Mouse (Mus musculus) heart, embryonic 15.5 days (tissue): Measurements from ENCODE around the gene Fer. TPM values are rescaled to one million over a fixed set of nuclear protein-coding genes. Genes with fewer than 3 reads are reported as not detected.

ENCODE experiments used
- ATAC-seq: fragments of 200-750 bp; cut with Nextera tagmentation; replicated peaks from 2 replicates; pipeline ENCODE4 v1.8.0; 2017; ENCODE audit warnings: low read depth, moderate TSS enrichment; ENCODE audit not compliant: insufficient number of reproducible peaks, insufficient read depth, low FRiP score
- H3K27ac ChIP-seq: fragments of 300-500 bp; sonication (generic); 2 replicates; pipeline ENCODE4 v1.5.1; 2015; ENCODE audit warnings: mild to moderate bottlenecking, inconsistent platforms
- H3K27me3 ChIP-seq: fragments of 300-500 bp; sonication (generic); 2 replicates; pipeline ENCODE4 v1.6.1; 2015; ENCODE audit warnings: inconsistent platforms
- H3K36me3 ChIP-seq: fragments of 300-500 bp; sonication (generic); 2 replicates; pipeline ENCODE4 v1.6.1; 2015; ENCODE audit warnings: mild to moderate bottlenecking, inconsistent platforms
- H3K4me1 ChIP-seq: fragments of 300-500 bp; sonication (generic); replicated peaks from 2 replicates; pipeline ENCODE4 v1.6.1; 2015; ENCODE audit warnings: inconsistent platforms
- H3K4me2 ChIP-seq: fragments of 300-500 bp; sonication (generic); 2 replicates; pipeline ENCODE4 v1.6.1; 2015; ENCODE audit warnings: inconsistent platforms, mild to moderate bottlenecking, moderate library complexity
- H3K4me3 ChIP-seq: fragments of 300-500 bp; sonication (generic); 2 replicates; pipeline ENCODE4 v1.5.1; 2015; ENCODE audit warnings: mild to moderate bottlenecking, inconsistent platforms
- H3K9ac ChIP-seq: fragments of 300-500 bp; sonication (generic); 2 replicates; pipeline ENCODE4 v1.6.1; 2015; ENCODE audit warnings: mild to moderate bottlenecking, inconsistent platforms
- H3K9me3 ChIP-seq: fragments of 300-500 bp; sonication (generic); replicated peaks from 2 replicates; pipeline ENCODE4 v1.6.1; 2016; ENCODE audit warnings: inconsistent platforms
- WGBS: fragments of 180-500 bp; shearing (Covaris S2); methylation state at CpG from one replicate; pipeline ENCODE4 v1.1.7; 2015; ENCODE audit warnings: mixed read lengths; 5-methylcytosine and 5-hydroxymethylcytosine counted together
- polyA plus RNA-seq: library from polyadenylated mRNA; unstranded; fragments of >200 nt; fragmentation: Nextera tagmentation; extraction: Ambion mirVana; gene quantifications from 2 replicates; pipeline ENCODE4 v1.2.1, GENCODE M21; 2015

Fer gene
- polyA plus RNA-seq, 1 experiment from 2014 or later = 20.5 TPM

DNA sequence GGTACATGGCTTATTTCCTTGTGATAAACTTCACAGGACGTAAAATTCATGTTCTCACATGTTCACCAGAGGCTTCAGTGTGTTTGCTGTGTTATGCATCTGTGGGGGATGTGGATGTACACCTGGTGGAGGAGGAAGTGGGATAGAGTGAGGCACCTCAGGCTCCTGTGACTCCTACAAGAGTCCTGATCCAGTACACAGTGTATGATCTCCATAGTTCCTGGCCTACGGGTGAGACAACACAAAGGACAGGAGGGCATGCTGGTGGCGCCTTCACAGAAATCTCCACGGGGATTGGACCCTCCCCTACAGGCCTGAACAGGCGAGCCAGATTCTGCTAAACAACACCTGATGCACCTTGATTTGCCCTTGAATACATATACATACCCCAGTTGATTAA is 111.4 kb downstream of the Fer start:
- Histone ChIP-seq H3K27me3 (no peaks in the 10 kb centered on the region), H3K4me3 (no peak overlapping the region), H3K4me2 (no peak overlapping the region), H3K4me1 (peaks cover 18% of the 10 kb centered on the region), H3K27ac (no peak overlapping the region), H3K36me3 (no peaks in the 10 kb centered on the region), H3K9me3 (no peaks in the 10 kb centered on the region), H3K9ac (no peak overlapping the region)
- ATAC-seq = no peak
- WGBS = 79% methylated on average over 5 of the region's 5 CpGs

DNA sequence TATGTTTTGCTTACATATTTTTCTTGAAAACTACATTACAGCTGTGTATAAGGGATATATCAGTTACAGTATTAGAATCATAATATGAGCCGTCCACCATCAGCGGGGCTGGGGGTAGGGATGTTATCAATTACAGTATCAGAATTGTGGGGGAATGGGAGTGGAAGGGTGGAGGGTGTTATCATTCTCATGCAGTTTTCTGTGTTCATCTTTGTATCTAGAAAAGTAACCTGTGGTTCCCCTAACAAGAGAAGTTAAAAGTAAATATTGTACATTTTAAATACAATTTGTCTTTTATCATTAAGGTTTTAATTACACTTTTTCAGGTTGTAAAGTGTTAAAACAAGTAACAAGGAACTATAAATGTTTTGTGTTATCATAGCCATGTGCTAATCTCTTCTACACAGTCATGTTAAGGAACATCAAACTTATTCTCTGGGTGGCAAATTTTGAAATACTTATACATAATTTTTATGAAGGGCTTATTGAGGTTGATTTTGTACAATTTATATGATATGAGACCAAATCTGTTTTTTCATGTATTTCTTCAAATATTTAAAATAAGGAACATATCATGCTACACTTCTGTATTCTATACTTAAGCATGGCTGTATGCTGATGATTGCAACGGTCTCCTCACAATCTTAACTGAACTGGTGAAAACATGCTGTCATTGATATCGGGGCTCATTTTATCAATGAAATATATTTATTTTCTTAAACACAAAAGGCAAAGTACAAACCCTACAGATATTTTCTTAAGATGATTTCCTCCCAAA is 116.1 kb downstream of the Fer start:
- no peak overlapping the region for H3K27ac ChIP-seq
- H3K27me3 ChIP-seq = no peaks in the 10 kb centered on the region
- no peak overlapping the region for H3K4me3 ChIP-seq
- no peak for ATAC-seq
- H3K4me2 ChIP-seq = no peak overlapping the region
- H3K4me1 ChIP-seq = no peaks in the 10 kb centered on the region
- H3K36me3 ChIP-seq = no peaks in the 10 kb centered on the region
- no peaks in the 10 kb centered on the region for H3K9me3 ChIP-seq
- 77% methylated on average over 4 of the region's 4 CpGs for WGBS
- no peak overlapping the region for H3K9ac ChIP-seq

DNA sequence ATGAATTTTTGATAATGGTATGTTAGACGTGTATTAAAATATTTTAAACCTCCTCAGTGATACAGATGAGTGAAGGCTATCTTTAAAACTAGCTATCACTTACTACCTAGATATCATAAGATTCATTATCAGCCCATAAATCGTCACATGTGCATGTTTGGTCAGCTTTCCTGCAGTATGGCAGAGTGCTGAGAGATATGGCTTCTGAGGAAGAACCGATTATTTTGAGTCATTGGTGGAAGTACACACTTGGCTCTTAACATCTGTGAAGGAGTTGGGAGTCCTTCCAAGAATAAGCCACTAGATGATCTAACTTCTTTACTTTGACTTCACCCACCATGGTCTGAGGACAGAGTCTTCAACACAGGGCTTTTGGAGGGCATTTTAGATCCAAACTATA is 117.3 kb downstream of the Fer start:
- no peak overlapping the region for H3K27ac ChIP-seq
- ATAC-seq = no peak
- H3K9me3 ChIP-seq = no peaks in the 10 kb centered on the region
- H3K4me1 ChIP-seq = no peaks in the 10 kb centered on the region
- no peaks in the 10 kb centered on the region for H3K27me3 ChIP-seq
- no peak overlapping the region for H3K9ac ChIP-seq
- WGBS = 69% methylated on average over 3 of the region's 3 CpGs
- H3K4me2 ChIP-seq = no peak overlapping the region
- H3K4me3 ChIP-seq = no peak overlapping the region
- H3K36me3 ChIP-seq = no peaks in the 10 kb centered on the region

DNA sequence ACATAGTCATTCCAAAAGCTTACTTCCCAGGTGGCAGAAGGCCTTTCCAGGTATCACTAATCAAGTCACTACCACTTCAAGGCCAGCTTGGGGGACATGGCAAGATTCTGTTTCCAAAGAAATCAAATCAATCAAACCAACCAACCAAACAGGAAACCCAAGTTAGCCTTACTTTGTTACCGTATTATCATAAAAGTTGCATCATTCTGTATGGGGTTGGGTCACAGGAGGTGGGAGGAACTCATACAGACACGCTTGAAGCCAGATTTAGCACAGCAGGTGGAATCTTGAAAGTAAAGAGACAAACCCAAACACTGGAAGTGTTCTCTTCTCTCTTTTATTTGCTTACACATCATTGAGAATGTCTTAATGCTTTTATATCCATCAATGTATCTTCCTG is 125.8 kb downstream of the Fer start:
- no peak for ATAC-seq
- H3K4me1 ChIP-seq = no peaks in the 10 kb centered on the region
- H3K27ac ChIP-seq = no peak overlapping the region
- H3K4me3 ChIP-seq = no peak overlapping the region
- H3K36me3 ChIP-seq = no peaks in the 10 kb centered on the region
- H3K9me3 ChIP-seq = no peaks in the 10 kb centered on the region
- no peaks in the 10 kb centered on the region for H3K27me3 ChIP-seq
- H3K4me2 ChIP-seq = no peak overlapping the region
- 77% methylated on average over 2 of the region's 2 CpGs for WGBS
- no peak overlapping the region for H3K9ac ChIP-seq

DNA sequence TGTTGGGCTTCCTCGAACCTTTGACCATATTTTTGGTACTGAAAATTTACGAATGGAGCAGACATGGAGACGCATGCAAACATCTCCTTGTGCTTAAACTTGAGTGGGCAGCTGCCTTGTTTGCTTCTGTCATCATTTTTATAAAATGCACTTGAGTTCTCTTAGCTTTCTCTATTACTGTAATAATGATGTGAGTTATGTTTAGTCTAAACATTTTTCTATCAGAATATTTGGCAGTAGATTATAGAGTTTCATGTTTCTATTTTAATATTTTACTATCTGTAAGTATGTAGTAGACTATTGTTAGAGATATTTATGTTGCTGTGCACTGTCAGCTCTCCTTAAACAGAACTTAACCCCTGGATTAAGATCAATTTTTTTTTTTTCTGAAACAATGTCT is 128.3 kb downstream of the Fer start:
- Histone ChIP-seq H3K9me3 (no peaks in the 10 kb centered on the region), H3K27ac (no peak overlapping the region), H3K4me2 (no peak overlapping the region), H3K4me3 (no peak overlapping the region), H3K4me1 (no peaks in the 10 kb centered on the region), H3K36me3 (no peaks in the 10 kb centered on the region), H3K9ac (no peak overlapping the region), H3K27me3 (no peaks in the 10 kb centered on the region)
- ATAC-seq = no peak
- 80% methylated on average over 3 of the region's 3 CpGs for WGBS

DNA sequence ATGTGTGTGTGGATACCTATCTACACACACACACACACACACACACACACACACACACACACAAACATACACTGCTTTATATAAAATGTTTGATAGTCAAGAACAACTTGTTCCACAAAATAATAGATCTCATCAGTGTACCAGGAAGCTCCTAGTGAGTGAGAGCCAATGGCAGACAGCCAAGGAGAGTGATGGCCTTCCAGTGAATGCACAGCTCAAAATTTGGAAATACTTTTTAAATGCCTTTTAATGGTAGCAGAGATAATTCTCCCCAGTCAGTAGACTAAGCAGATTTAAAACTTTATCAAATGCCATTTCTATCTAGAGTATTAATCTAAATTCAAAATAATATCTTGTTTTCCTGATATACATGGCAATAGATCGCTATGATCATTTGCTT is 133.1 kb downstream of the Fer start:
- Histone ChIP-seq H3K9me3 (no peaks in the 10 kb centered on the region), H3K4me2 (no peak overlapping the region), H3K27me3 (no peaks in the 10 kb centered on the region), H3K36me3 (no peaks in the 10 kb centered on the region), H3K9ac (no peak overlapping the region), H3K27ac (no peak overlapping the region), H3K4me1 (no peaks in the 10 kb centered on the region), H3K4me3 (no peak overlapping the region)
- no peak for ATAC-seq
- WGBS = 86% methylated on average over 1 of the region's 1 CpGs

DNA sequence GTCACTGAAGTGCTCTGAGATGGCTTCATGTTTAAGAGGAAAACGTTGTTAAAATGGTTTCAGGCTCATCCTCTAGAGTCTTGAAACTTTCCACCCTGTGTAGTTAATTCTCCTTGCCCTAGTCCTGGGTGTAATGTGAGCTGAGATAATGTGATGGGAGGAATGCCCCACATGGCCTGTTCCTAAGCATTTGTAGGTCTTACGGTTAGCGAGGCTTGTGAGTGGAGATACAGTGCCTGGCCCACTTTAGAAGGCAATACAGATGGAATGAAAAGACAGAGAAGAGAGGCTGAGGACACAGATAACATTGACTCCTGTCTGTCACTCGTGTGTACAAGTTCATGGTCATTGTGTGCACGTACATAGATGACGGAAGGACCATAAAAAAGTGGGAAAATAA is 134.8 kb downstream of the Fer start:
- no peak overlapping the region for H3K4me3 ChIP-seq
- no peak overlapping the region for H3K9ac ChIP-seq
- no peaks in the 10 kb centered on the region for H3K9me3 ChIP-seq
- no peak for ATAC-seq
- H3K36me3 ChIP-seq = no peaks in the 10 kb centered on the region
- 72% methylated on average over 6 of the region's 6 CpGs for WGBS
- H3K27ac ChIP-seq = no peak overlapping the region
- H3K4me1 ChIP-seq = no peaks in the 10 kb centered on the region
- no peak overlapping the region for H3K4me2 ChIP-seq
- no peaks in the 10 kb centered on the region for H3K27me3 ChIP-seq

DNA sequence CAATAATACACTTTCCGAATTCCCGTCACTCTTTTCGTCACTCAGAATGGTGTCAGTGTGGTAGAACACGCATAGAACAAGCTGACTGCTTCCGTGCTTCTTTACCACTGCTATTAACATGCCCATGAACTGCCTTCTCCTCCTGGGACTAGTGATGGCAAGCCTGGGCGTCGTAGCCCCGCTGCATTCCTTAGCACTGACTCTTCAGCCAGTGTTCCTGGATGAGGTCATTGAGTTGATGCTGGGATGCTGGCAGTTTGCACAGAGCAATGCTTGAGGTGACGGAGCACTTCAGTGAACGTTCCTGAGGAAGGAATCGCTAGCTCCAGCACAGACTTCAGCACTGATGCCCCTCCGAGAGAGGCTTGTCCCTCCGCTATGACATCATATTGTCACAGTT is 140.6 kb downstream of the Fer start:
- no peaks in the 10 kb centered on the region for H3K9me3 ChIP-seq
- ATAC-seq = peak; percentile 60
- 41% methylated on average over 13 of the region's 13 CpGs for WGBS
- no peak overlapping the region for H3K4me2 ChIP-seq
- H3K36me3 ChIP-seq = no peaks in the 10 kb centered on the region
- no peak overlapping the region for H3K27ac ChIP-seq
- H3K4me3 ChIP-seq = no peak overlapping the region
- no peaks in the 10 kb centered on the region for H3K27me3 ChIP-seq
- H3K4me1 ChIP-seq = no peaks in the 10 kb centered on the region
- H3K9ac ChIP-seq = no peak overlapping the region

DNA sequence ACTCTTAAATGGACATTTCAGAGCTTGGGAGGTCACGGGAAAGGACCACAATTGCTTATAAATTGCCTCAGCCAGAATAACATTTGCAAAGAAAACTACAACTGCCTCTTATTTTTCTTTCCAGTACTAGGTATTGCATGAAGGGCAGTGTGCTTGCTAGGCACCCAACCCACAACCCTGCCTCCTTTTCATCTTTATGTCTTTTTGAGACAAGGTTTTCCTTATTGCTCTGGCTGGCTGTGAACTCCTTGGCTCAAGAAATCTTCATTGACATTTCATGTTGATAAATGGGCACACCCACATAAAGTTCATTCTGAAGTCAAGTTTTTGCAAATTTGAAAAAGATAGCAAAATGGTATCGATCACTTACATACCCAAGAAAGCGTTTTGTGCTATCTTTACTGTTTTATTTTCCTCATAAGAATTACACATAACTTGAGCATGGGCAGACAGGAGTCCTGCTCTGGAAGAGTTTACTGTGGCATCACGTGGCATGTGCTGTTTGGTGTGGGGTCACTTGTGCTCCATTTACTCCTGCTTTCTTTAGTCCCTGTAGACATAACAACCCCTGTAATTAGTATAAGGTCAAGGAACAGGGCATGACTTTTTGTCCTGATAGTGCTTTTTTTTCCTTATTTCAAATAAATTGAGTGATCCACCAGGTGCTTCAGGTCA is 142.8 kb downstream of the Fer start:
- no peak overlapping the region for H3K4me3 ChIP-seq
- WGBS = 83% methylated on average over 4 of the region's 4 CpGs

DNA sequence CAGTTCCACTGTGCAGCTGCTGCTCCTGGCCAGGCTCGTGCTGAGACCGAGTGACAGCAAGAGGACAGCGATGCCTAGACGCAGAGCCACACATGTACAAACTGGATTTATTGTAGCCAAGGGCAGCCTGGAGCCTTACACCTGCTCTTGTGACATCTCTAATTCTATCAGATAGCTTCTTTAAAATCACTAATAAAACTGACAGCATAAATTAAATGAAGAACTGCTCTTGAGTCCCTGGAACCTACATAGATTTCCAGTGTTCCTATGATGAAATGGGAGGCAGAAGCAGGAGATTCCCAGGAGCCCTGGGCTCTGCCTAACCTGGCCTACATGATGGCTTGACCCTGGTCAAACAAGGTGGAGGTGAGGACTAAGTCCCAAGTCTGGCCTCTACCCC is 153.7 kb downstream of the Fer start:
- H3K4me3 ChIP-seq = no peak overlapping the region
- WGBS = 88% methylated on average over 4 of the region's 4 CpGs
- no peak for ATAC-seq
- no peaks in the 10 kb centered on the region for H3K9me3 ChIP-seq
- H3K9ac ChIP-seq = no peak overlapping the region
- no peak overlapping the region for H3K27ac ChIP-seq
- no peak overlapping the region for H3K4me2 ChIP-seq
- no peaks in the 10 kb centered on the region for H3K36me3 ChIP-seq
- H3K4me1 ChIP-seq = no peaks in the 10 kb centered on the region; the same call in 1 of the 2 replicates
- H3K27me3 ChIP-seq = no peaks in the 10 kb centered on the region

More for the DNA sequence above, 142.8 kb downstream of the Fer start:
- no peaks in the 10 kb centered on the region for H3K9me3 ChIP-seq
- no peak overlapping the region for H3K9ac ChIP-seq
- no peaks in the 10 kb centered on the region for H3K36me3 ChIP-seq
- H3K4me2 ChIP-seq = no peak overlapping the region
- H3K27me3 ChIP-seq = no peaks in the 10 kb centered on the region
- H3K4me1 ChIP-seq = no peaks in the 10 kb centered on the region
- no peak for ATAC-seq
- no peak overlapping the region for H3K27ac ChIP-seq

DNA sequence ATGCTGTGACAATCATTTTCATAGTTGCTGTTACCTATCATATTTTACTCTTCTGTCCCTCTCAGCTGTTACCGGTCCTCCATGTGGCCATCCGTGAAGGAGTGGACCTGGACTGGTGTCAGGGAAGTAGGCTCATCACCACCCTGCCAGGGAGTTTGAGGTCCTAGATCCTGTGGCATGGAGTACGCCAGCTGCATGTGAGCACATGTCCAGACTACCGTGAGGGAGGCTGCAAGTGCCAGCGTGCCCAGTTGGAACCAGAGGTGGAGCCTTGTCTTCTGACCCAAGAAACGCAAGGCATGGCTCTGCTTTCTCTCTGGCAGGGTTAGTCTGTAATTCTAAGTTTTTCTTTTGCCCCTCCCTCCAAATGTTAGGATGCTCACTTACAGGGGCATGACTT is 155.4 kb downstream of the Fer start:
- ATAC-seq = no peak
- Histone ChIP-seq H3K27ac (no peak overlapping the region), H3K9me3 (no peaks in the 10 kb centered on the region), H3K4me1 (no peaks in the 10 kb centered on the region; the same call in 1 of the 2 replicates), H3K9ac (no peak overlapping the region), H3K4me3 (no peak overlapping the region), H3K27me3 (no peaks in the 10 kb centered on the region), H3K36me3 (no peaks in the 10 kb centered on the region), H3K4me2 (no peak overlapping the region)
- WGBS = 90% methylated on average over 6 of the region's 6 CpGs

DNA sequence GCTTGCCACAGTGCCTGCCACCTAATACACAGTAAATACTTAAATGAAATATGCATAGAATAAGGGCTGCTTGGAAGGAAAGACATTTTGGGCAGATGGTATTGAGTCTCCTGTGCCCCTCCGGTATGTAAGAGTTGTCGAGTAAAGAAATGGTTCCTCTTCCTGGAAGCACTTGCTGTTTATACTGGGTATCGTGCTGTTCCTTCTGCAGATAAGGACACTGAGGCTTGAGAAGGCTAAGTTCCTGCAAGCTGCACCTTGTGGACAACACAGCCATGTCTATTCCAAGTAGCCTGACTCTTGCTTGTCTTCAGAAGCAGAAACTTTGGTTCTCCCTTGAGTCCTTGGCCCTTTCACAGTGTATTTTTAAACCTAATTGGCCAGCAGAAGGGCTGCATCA is 156.0 kb downstream of the Fer start:
- Histone ChIP-seq H3K9ac (no peak overlapping the region), H3K4me1 (no peaks in the 10 kb centered on the region; the same call in 1 of the 2 replicates), H3K9me3 (no peaks in the 10 kb centered on the region), H3K4me3 (no peak overlapping the region), H3K36me3 (no peaks in the 10 kb centered on the region), H3K27ac (no peak overlapping the region), H3K27me3 (no peaks in the 10 kb centered on the region), H3K4me2 (no peak overlapping the region)
- WGBS = 68% methylated on average over 3 of the region's 3 CpGs
- ATAC-seq = no peak
